In the genomic region with DNA sequence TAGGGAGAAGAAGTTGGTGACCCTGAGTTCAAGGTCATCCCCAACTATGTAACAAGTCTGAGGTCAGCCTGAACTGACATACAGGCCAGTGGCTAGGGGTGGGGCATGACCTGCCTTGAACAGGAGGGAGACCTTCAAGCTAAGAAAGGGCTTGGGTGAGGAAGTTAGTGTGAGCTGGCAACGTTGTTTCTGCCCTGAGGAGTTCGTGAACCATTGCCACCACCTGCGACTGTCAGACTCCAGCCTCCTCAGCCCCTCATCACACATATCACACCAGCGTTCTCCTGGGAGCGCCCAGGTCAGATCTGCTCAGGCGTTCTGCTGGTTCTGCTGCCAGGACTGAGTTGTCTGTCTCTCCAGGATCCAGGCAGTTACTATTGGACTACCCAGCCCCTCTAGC, we compare ENCODE assay signal across 23 mouse cellular contexts. TPM values are rescaled to one million over a fixed set of nuclear protein-coding genes. Genes with fewer than 3 reads are reported as not detected.
"Had no signal": no experiment of that assay in that cellular context is flagged by ENCODE, and none has a peak within 500 bp of the region (broad histone marks: within the 10 kb centered on the region; RNA-seq: fewer than 3 reads in every experiment).

No protein-coding gene starts in this region.

- H3K4me2 ChIP-seq: embryonic facial prominence, embryonic 12.5 days; embryonic facial prominence, embryonic 13.5 days; embryonic facial prominence, embryonic 15.5 days; forebrain, embryonic 12.5 days; forebrain, embryonic 13.5 days; forebrain, embryonic 15.5 days had no signal

- H3K27me3 ChIP-seq: embryonic facial prominence, embryonic 12.5 days; embryonic facial prominence, embryonic 13.5 days; embryonic facial prominence, embryonic 15.5 days; forebrain, embryonic 13.5 days; forebrain, embryonic 15.5 days had no signal

- H3K4me1 ChIP-seq: forebrain, embryonic 15.5 days had no signal

- H3K4me3 ChIP-seq: embryonic facial prominence, embryonic 10.5 days; embryonic facial prominence, embryonic 12.5 days; embryonic facial prominence, embryonic 13.5 days; embryonic facial prominence, embryonic 15.5 days; erythroblast, embryonic 14.5 days; forebrain, embryonic 10.5 days; forebrain, embryonic 12.5 days; forebrain, embryonic 13.5 days; forebrain, embryonic 15.5 days; heart, adult 2 months had no signal

- H3K27ac ChIP-seq: embryonic facial prominence, embryonic 10.5 days; embryonic facial prominence, embryonic 12.5 days; embryonic facial prominence, embryonic 13.5 days; embryonic facial prominence, embryonic 15.5 days; forebrain, embryonic 10.5 days; forebrain, embryonic 12.5 days; forebrain, embryonic 13.5 days; forebrain, embryonic 15.5 days had no signal

- H3K36me3 ChIP-seq: embryonic facial prominence, embryonic 10.5 days; embryonic facial prominence, embryonic 12.5 days; embryonic facial prominence, embryonic 13.5 days; embryonic facial prominence, embryonic 15.5 days; forebrain, embryonic 10.5 days; forebrain, embryonic 12.5 days; forebrain, embryonic 15.5 days had no signal

- DNase-seq: cerebellum, adult 2 months; cerebellum, adult 8-10 months; cerebellum, adult 9-10 months; cerebellum, adult 9-11 months; cerebellum, postnatal 10 days; cerebellum, postnatal 14 days; cerebellum, postnatal 25 days; cerebellum, postnatal 36 days; embryo, embryonic 11 days; forebrain, postnatal 0 days had no signal

RNA-seq across cellular contexts. Expression of a gene that starts 20.5 kb away (rescaled TPM):
- total RNA-seq: common myeloid progenitor, adult 5-6 weeks; gastrocnemius, postnatal 25 days; granulocyte monocyte progenitor cell, adult 5-6 weeks had no signal
- polyA plus RNA-seq: erythroblast, embryonic 14.5 days had no signal
